Mouse (Mus musculus): ENCODE results near the gene Slc39a3. TPM values are rescaled to one million over a fixed set of nuclear protein-coding genes. Genes with fewer than 3 reads are reported as not detected.

Slc39a3 gene
- total RNA-seq, 1 experiment: 12.6 TPM

DNA sequence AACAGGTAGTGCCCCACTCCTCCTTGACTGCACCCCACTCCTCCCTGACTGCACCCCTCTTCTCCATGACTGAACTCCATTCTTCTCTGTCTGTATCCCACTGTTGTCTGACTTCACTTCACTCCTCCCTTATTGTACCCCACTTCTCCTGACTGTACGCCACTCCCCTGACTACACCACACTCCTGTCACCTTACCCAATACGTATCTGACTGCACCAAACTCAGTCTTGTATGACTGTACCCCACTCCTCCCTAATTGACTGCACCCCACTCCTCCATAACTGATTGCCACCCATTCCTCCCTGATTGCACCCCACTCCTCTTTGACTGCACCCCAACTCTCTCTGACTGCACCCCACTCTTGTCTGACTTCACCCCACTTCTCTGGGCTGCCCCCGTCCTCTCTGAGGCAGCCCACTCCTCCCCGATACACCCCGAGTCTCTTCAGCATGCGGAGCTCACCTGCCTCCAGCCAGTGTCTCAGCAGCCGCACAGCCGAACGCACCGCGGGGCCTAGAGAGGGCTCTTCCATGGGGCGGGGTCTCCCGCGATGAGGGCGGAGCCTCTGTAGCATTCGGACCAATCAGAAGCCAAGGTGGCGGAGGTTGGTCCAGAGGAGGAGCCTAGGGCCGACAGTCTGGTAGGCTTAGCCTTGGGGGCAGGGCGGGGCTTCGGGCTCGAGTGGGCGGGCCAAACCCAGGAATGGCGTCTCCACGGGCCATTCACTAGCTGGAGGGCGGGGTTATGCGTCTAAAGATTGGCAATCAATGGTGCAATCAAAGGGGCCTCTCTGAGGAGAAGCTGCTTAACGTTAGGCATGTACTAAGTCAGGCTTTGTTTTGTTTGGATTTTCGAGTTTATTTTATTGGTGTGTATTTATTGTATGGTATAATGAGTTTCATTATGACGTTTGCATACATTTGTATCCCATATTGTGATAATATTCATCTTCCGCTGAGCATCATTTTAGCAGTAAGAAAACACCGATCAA lies 22.5 kb downstream of the Slc39a3 start, which contains the start of gene Gng7:
Gng7 (minus strand) TSS at position 553 of the 992 bp plus-strand sequence.
- no peak within 1 kb of the TSS for H3K27ac ChIP-seq (ENCODE audit: insufficient read depth, low read depth, low read length, poor library complexity, severe bottlenecking)
- peaks cover 2 to 16% of the 10 kb centered on the region in 2 experiments; a peak in 2 of 4 replicates for H3K4me1 ChIP-seq (ENCODE audit: control insufficient read depth in 2 of 2, insufficient read depth in 2 of 2, low read length in 2 of 2, poor library complexity in 1 of 2)
- in situ Hi-C loops (cut with MboI; ENCODE audit: low sequenced_read_pairs in 2 of 2, unreplicated experiment in 2 of 2): no loop called here
- no peaks in the 10 kb centered on the region for H3K9me3 ChIP-seq (ENCODE audit: control insufficient read depth, insufficient read depth, low read depth, low read length)
- DNase-seq (ENCODE audit: low read depth, low spot score): peak; percentile 98
- no peak for TF ChIP-seq ZC3H11A (IDR thresholded peaks at IDR 0.05; ENCODE audit: borderline replicate concordance, low read depth, low read length)
- TF ChIP-seq HCFC1 (IDR thresholded peaks at IDR 0.05; ENCODE audit: borderline replicate concordance, insufficient read depth, low read length): no peak
- TF ChIP-seq CHD2 (IDR thresholded peaks at IDR 0.05; ENCODE audit: low read depth, low read length): no peak
- TF ChIP-seq MAFK (IDR thresholded peaks at IDR 0.05; ENCODE audit: insufficient read depth, low read depth, low read length): no peak
- TF ChIP-seq ZNF384 (IDR thresholded peaks at IDR 0.05; ENCODE audit: low read depth, low read length): no peak
- H3K9ac ChIP-seq (ENCODE audit: insufficient read depth, low read depth, low read length, poor library complexity, severe bottlenecking): peak within 1 kb of the TSS; percentile 63
- H3K36me3 ChIP-seq (ENCODE audit: control insufficient read depth, insufficient read depth, low read length, poor library complexity, severe bottlenecking): no peaks in the 10 kb centered on the region
- peak within 1 kb of the TSS; percentile 56 to 63 for H3K4me3 ChIP-seq (ENCODE audit: insufficient read depth in 1 of 2, low read depth in 1 of 2, low read length in 2 of 2, poor library complexity in 1 of 2, severe bottlenecking in 1 of 2)

DNA sequence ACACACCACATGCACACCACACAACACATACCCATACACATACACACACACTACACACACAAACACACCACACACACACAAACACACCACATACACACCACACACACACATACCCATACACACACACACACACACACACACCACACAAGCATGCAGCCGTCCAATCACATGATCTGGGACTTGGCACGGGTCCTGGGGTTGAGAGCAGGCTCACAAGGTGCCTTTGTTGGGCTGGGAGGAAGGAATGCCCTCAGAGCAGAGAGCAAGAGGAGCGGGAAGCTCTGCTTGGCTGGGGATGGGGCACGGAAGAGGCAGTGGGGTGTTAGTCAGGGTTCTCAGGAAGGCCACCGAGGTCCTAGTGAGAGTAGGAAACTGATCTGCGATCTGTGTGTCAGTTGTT lies 26.4 kb downstream of the Slc39a3 start:
- H3K9ac ChIP-seq (ENCODE audit: insufficient read depth, low read depth, low read length, poor library complexity, severe bottlenecking): no peak overlapping the region

GRCm38 (mm10) chr10:81007240-81007639 lies 30.0 kb downstream of the Slc39a3 start:
- DNase-seq (ENCODE audit: low read depth, low spot score): no peak
- no peaks in the 10 kb centered on the region for H3K36me3 ChIP-seq (ENCODE audit: control insufficient read depth, insufficient read depth, low read length, poor library complexity, severe bottlenecking)
- no peak overlapping the region for H3K9ac ChIP-seq (ENCODE audit: insufficient read depth, low read depth, low read length, poor library complexity, severe bottlenecking)
- no peak overlapping the region for H3K27ac ChIP-seq (ENCODE audit: insufficient read depth, low read depth, low read length, poor library complexity, severe bottlenecking)
- no peak overlapping the region for H3K4me3 ChIP-seq (ENCODE audit: insufficient read depth in 1 of 2, low read depth in 1 of 2, low read length in 2 of 2, poor library complexity in 1 of 2, severe bottlenecking in 1 of 2)
- H3K9me3 ChIP-seq (ENCODE audit: control insufficient read depth, insufficient read depth, low read depth, low read length): no peaks in the 10 kb centered on the region
- TF ChIP-seq ZC3H11A (IDR thresholded peaks at IDR 0.05; ENCODE audit: borderline replicate concordance, low read depth, low read length) (no peak), HCFC1 (IDR thresholded peaks at IDR 0.05; ENCODE audit: borderline replicate concordance, insufficient read depth, low read length) (no peak), MAFK (IDR thresholded peaks at IDR 0.05; ENCODE audit: insufficient read depth, low read depth, low read length) (no peak), CHD2 (IDR thresholded peaks at IDR 0.05; ENCODE audit: low read depth, low read length) (no peak), ZNF384 (IDR thresholded peaks at IDR 0.05; ENCODE audit: low read depth, low read length) (no peak)
- in situ Hi-C loops (cut with MboI; ENCODE audit: low sequenced_read_pairs in 2 of 2, unreplicated experiment in 2 of 2): no loop called here
- peaks cover 0 to 3% of the 10 kb centered on the region in 2 experiments; a peak in 2 of 4 replicates for H3K4me1 ChIP-seq (ENCODE audit: control insufficient read depth in 2 of 2, insufficient read depth in 2 of 2, low read length in 2 of 2, poor library complexity in 1 of 2)

More for the DNA sequence above, 26.4 kb downstream of the Slc39a3 start:
- in situ Hi-C loops (cut with MboI; ENCODE audit: low sequenced_read_pairs in 2 of 2, unreplicated experiment in 2 of 2): no loop called here
- no peak for DNase-seq (ENCODE audit: low read depth, low spot score)
- TF ChIP-seq CHD2 (IDR thresholded peaks at IDR 0.05; ENCODE audit: low read depth, low read length) (no peak), ZNF384 (IDR thresholded peaks at IDR 0.05; ENCODE audit: low read depth, low read length) (no peak), HCFC1 (IDR thresholded peaks at IDR 0.05; ENCODE audit: borderline replicate concordance, insufficient read depth, low read length) (no peak), ZC3H11A (IDR thresholded peaks at IDR 0.05; ENCODE audit: borderline replicate concordance, low read depth, low read length) (no peak), MAFK (IDR thresholded peaks at IDR 0.05; ENCODE audit: insufficient read depth, low read depth, low read length) (no peak)
- Histone ChIP-seq H3K4me3 (ENCODE audit: insufficient read depth in 1 of 2, low read depth in 1 of 2, low read length in 2 of 2, poor library complexity in 1 of 2, severe bottlenecking in 1 of 2) (no peak overlapping the region), H3K36me3 (ENCODE audit: control insufficient read depth, insufficient read depth, low read length, poor library complexity, severe bottlenecking) (no peaks in the 10 kb centered on the region), H3K9me3 (ENCODE audit: control insufficient read depth, insufficient read depth, low read depth, low read length) (no peaks in the 10 kb centered on the region), H3K27ac (ENCODE audit: insufficient read depth, low read depth, low read length, poor library complexity, severe bottlenecking) (no peak overlapping the region), H3K4me1 (ENCODE audit: control insufficient read depth in 2 of 2, insufficient read depth in 2 of 2, low read length in 2 of 2, poor library complexity in 1 of 2) (peaks cover 2 to 6% of the 10 kb centered on the region in 2 experiments; a peak in 2 of 4 replicates)

DNA sequence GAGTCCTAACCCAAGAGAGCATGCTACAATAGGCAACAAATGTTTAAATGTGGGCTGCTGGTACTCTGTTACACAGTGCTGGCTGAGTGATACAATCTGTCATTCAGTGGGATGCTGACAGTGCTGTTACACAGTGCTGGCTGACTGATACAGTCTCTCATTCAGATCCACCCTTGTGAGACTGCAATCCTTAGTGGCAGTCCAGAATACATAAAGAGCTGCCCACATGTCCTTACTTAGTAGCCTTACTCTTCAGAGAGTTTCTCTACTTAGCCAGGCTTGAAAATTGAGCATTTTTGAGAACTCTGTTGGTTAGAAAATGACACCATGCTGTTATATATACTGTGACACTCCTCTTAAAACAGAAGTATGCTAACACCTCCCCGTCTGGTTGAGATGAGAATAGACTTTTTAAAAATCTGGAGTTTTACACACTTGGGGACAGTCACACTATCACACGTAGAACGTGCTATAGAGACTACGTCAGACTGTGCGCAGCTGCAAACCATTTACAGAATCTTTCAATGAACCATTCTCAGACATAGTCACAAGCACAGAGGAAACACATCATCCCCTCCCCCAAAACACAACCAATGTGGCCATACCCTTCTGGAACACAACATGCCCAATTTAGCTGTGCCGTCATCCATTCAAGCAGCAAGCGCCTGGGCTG lies 31.1 kb downstream of the Slc39a3 start:
- in situ Hi-C loops (cut with MboI; ENCODE audit: low sequenced_read_pairs in 2 of 2, unreplicated experiment in 2 of 2): no loop called here
- TF ChIP-seq HCFC1 (IDR thresholded peaks at IDR 0.05; ENCODE audit: borderline replicate concordance, insufficient read depth, low read length): no peak
- no peak for TF ChIP-seq CHD2 (IDR thresholded peaks at IDR 0.05; ENCODE audit: low read depth, low read length)
- TF ChIP-seq ZC3H11A (IDR thresholded peaks at IDR 0.05; ENCODE audit: borderline replicate concordance, low read depth, low read length): no peak
- no peak for TF ChIP-seq ZNF384 (IDR thresholded peaks at IDR 0.05; ENCODE audit: low read depth, low read length)
- TF ChIP-seq MAFK (IDR thresholded peaks at IDR 0.05; ENCODE audit: insufficient read depth, low read depth, low read length): no peak
- Histone ChIP-seq H3K4me1 (ENCODE audit: control insufficient read depth in 2 of 2, insufficient read depth in 2 of 2, low read length in 2 of 2, poor library complexity in 1 of 2) (peaks cover 0 to 2% of the 10 kb centered on the region in 2 experiments; a peak in 1 of 4 replicates), H3K4me3 (ENCODE audit: insufficient read depth in 1 of 2, low read depth in 1 of 2, low read length in 2 of 2, poor library complexity in 1 of 2, severe bottlenecking in 1 of 2) (no peak overlapping the region), H3K9me3 (ENCODE audit: control insufficient read depth, insufficient read depth, low read depth, low read length) (no peaks in the 10 kb centered on the region), H3K36me3 (ENCODE audit: control insufficient read depth, insufficient read depth, low read length, poor library complexity, severe bottlenecking) (no peaks in the 10 kb centered on the region), H3K9ac (ENCODE audit: insufficient read depth, low read depth, low read length, poor library complexity, severe bottlenecking) (no peak overlapping the region), H3K27ac (ENCODE audit: insufficient read depth, low read depth, low read length, poor library complexity, severe bottlenecking) (no peak overlapping the region)
- DNase-seq (ENCODE audit: low read depth, low spot score): no peak

All from ES-E14 (cell line).